Mouse (Mus musculus) adrenal gland, postnatal 4 days (tissue): Measurements from ENCODE around the gene Lrrtm1. TPM values are rescaled to one million over a fixed set of nuclear protein-coding genes. Genes with fewer than 3 reads are reported as not detected.

ENCODE experiments used
- DNase-seq, 2 experiments: peaks; one replicate each; pipeline ENCODE4 v3.0.0; 2021 to 2022; ENCODE audit warnings: low spot score in 2 of 2, mixed read lengths in 2 of 2
- total RNA-seq, 2 experiments: library from RNA; stranded (reverse); gene quantifications; 2 replicates each; pipeline ENCODE4 v1.2.3; 2021

Gene Lrrtm1
- total RNA-seq, 2 experiments from 2014 or later: 2.1 to 2.4 TPM

GRCm38 (mm10) chr6:77301305-77301704 lies 58.8 kb downstream of the Lrrtm1 start:
- no peak for DNase-seq

GRCm38 (mm10) chr6:77306796-77307195 lies 64.3 kb downstream of the Lrrtm1 start:
- no peak for DNase-seq
